20 mouse cellular contexts compared by ENCODE assay signal in genomic region chr1:60815912-60816311, GRCm38 (mm10).
DNase-seq lines count a peak whose midpoint lies in the region; ATAC-seq and TF ChIP-seq lines count a peak whose summit lies in the region.
"Had no signal": no experiment of that assay in that cellular context is flagged by ENCODE, and none has a peak within 500 bp of the region (broad histone marks: within the 10 kb centered on the region; RNA-seq: fewer than 3 reads in every experiment).

No protein-coding gene starts in this region.

- TF ChIP-seq CTCF in stomach, postnatal 0 days (IDR thresholded peaks at IDR 0.05; ENCODE audit: low read depth) = no peak

- H3K9ac ChIP-seq in heart, embryonic 14.5 days (ENCODE audit: low read length) = no peak overlapping the region
- no peak overlapping the region for H3K9ac ChIP-seq in stomach, postnatal 0 days (ENCODE audit: low read length)
- H3K9ac ChIP-seq: forebrain, embryonic 12.5 days; hindbrain, embryonic 15.5 days; intestine, embryonic 15.5 days; kidney, embryonic 15.5 days; liver, embryonic 14.5 days; midbrain, embryonic 15.5 days; neural tube, embryonic 15.5 days had no signal

- intact Hi-C loops in heart, postnatal 36 days (cut with DNase I) = no loop called here
- intact Hi-C loops in left cerebral cortex, postnatal 25 days (cut with DNase I) = no loop called here

- peak overlapping the region; percentile 38; the same call in 1 of the 2 replicates for H3K4me2 ChIP-seq in heart, embryonic 14.5 days (ENCODE audit: low read length)
- H3K4me2 ChIP-seq in stomach, postnatal 0 days (replicated peaks; ENCODE audit: low read depth) = no peak overlapping the region
- H3K4me2 ChIP-seq: forebrain, embryonic 12.5 days; hindbrain, embryonic 15.5 days; intestine, embryonic 15.5 days; kidney, embryonic 15.5 days; midbrain, embryonic 15.5 days; neural tube, embryonic 15.5 days had no signal

- peaks cover 6 to 12% of the 10 kb centered on the region in 2 experiments for H3K4me1 ChIP-seq in heart, embryonic 14.5 days (ENCODE audit: control insufficient read depth in 2 of 2, insufficient read depth in 2 of 2, low read length in 2 of 2)
- H3K4me1 ChIP-seq in stomach, postnatal 0 days (replicated peaks; ENCODE audit: control insufficient read depth, insufficient read depth) = no peaks in the 10 kb centered on the region
- H3K4me1 ChIP-seq: forebrain, embryonic 12.5 days; hindbrain, embryonic 15.5 days; intestine, embryonic 15.5 days; kidney, embryonic 15.5 days; midbrain, embryonic 15.5 days; neural tube, embryonic 15.5 days had no signal

- no peaks in the 10 kb centered on the region for H3K9me3 ChIP-seq in heart, embryonic 14.5 days (ENCODE audit: control insufficient read depth, low read length)
- no peaks in the 10 kb centered on the region for H3K9me3 ChIP-seq in stomach, postnatal 0 days (ENCODE audit: control insufficient read depth, low read length)
- H3K9me3 ChIP-seq: forebrain, embryonic 12.5 days; hindbrain, embryonic 15.5 days; intestine, embryonic 15.5 days; kidney, embryonic 15.5 days; midbrain, embryonic 15.5 days; neural tube, embryonic 15.5 days had no signal

- no peak overlapping the region for H3K4me3 ChIP-seq in heart, embryonic 14.5 days (ENCODE audit: control insufficient read depth in 1 of 2, insufficient read depth in 1 of 2, low read depth in 1 of 2, low read length in 2 of 2)
- no peak overlapping the region for H3K4me3 ChIP-seq in stomach, postnatal 0 days (ENCODE audit: low read depth, low read length)
- H3K4me3 ChIP-seq: forebrain, embryonic 12.5 days; hindbrain, embryonic 15.5 days; intestine, embryonic 15.5 days; kidney, embryonic 15.5 days; midbrain, embryonic 15.5 days; myocyte; neural tube, embryonic 15.5 days had no signal

- TF ChIP-seq EP300 in stomach, postnatal 0 days (optimal IDR thresholded peaks at IDR 0.05) = no peak

- H3K27ac ChIP-seq in heart, embryonic 14.5 days (replicated peaks in 1 of 2; ENCODE audit: control insufficient read depth in 1 of 2, insufficient read depth in 1 of 2, low read depth in 2 of 2, low read length in 2 of 2) = peak overlapping the region; percentile 49 to 78; a peak in 3 of 4 replicates
- H3K27ac ChIP-seq in stomach, postnatal 0 days (replicated peaks) = no peak overlapping the region
- H3K27ac ChIP-seq: forebrain, embryonic 12.5 days; hindbrain, embryonic 15.5 days; intestine, embryonic 15.5 days; kidney, embryonic 15.5 days; liver, embryonic 14.5 days; midbrain, embryonic 15.5 days; neural tube, embryonic 15.5 days had no signal

- ATAC-seq in heart, embryonic 14.5 days (ENCODE audit: insufficient number of reproducible peaks, insufficient read depth, low FRiP score, low read depth) = peak; percentile 89
- ATAC-seq in stomach, postnatal 0 days (ENCODE audit: low FRiP score, low TSS enrichment) = 0 out of 2 replicates have a peak, but pooled peaks have one; percentile 56
- ATAC-seq: intestine, embryonic 15.5 days; midbrain, embryonic 15.5 days had no signal

- DNase-seq in heart, adult 18-20 months = peak; percentile 45 to 77
- no peak for DNase-seq in heart, postnatal 36 days
- DNase-seq in heart, adult 8-10 months (ENCODE audit: low spot score) = peak; percentile 57
- DNase-seq in stomach, postnatal 0 days (ENCODE audit: low spot score) = no peak
- no peak for DNase-seq in frontal cortex, adult 2 months (ENCODE audit: extremely low spot score in 1 of 2, low spot score in 1 of 2)
- DNase-seq in left cerebral cortex, postnatal 25 days (ENCODE audit: low spot score in 2 of 2) = no peak
- DNase-seq: adrenal gland, adult 8-10 months; cerebellum, adult 8-10 months; kidney, postnatal 4 days; spleen, adult 18-20 months; thymus, postnatal 4 days had no signal

- 33% methylated on average over 6 of the region's 6 CpGs for whole genome bisulfite sequencing in heart, embryonic 14.5 days
- 77% methylated on average over 6 of the region's 6 CpGs for WGBS in stomach, postnatal 0 days

- no peaks in the 10 kb centered on the region for H3K27me3 ChIP-seq in heart, embryonic 14.5 days (ENCODE audit: control insufficient read depth, insufficient read depth, low read length)
- no peaks in the 10 kb centered on the region; the same call in 1 of the 2 replicates for H3K27me3 ChIP-seq in stomach, postnatal 0 days (ENCODE audit: control insufficient read depth, insufficient read depth, low read length)
- H3K27me3 ChIP-seq: forebrain, embryonic 12.5 days; hindbrain, embryonic 15.5 days; intestine, embryonic 15.5 days; kidney, embryonic 15.5 days; midbrain, embryonic 15.5 days; neural tube, embryonic 15.5 days had no signal

- no peaks in the 10 kb centered on the region for H3K36me3 ChIP-seq in heart, embryonic 14.5 days (ENCODE audit: control insufficient read depth, insufficient read depth, low read length)
- no peaks in the 10 kb centered on the region for H3K36me3 ChIP-seq in stomach, postnatal 0 days (ENCODE audit: control insufficient read depth, insufficient read depth, low read length)
- H3K36me3 ChIP-seq: forebrain, embryonic 12.5 days; hindbrain, embryonic 15.5 days; intestine, embryonic 15.5 days; kidney, embryonic 15.5 days; midbrain, embryonic 15.5 days; neural tube, embryonic 15.5 days had no signal

Comparison
In these comparisons a context has a peak if more than half of its experiments do, and no peak if none do; other contexts are left out.
1. DNase-seq: peak in heart, adult 18-20 months (2 of 2) and heart, adult 8-10 months (single experiment); none in heart, postnatal 36 days (0 of 2), stomach, postnatal 0 days (single experiment), frontal cortex, adult 2 months (0 of 2) and left cerebral cortex, postnatal 25 days (0 of 2).